Mouse (Mus musculus) adipocyte (in vitro differentiated cells): ENCODE data around the gene Adam10.
A peak's percentile ranks its signal among the peaks of the same experiment; 100 is the strongest.

ENCODE experiments used
- DNase-seq: peaks from one replicate; pipeline ENCODE4 v3.0.0-alpha.2; 2016; ENCODE audit warnings: low spot score

Adam10 gene

DNA sequence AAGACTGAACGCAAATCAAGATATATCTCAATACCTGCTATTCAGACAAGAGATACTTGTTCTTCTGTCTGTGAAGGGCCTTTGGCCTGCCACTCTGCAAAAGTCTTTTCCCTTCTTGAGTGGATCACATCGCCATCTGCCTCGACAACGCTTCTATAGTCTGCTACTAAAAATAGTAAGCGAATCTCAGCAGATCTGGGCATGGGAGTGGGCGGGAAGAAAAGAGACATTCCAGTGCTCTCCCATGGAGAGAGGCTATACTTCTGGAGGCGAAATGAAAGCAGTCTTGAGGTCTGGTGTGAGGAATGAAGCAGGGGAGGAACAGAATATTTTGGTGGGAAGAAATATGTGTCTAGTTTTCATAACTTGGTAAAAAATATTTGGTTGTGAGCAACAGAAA lies 109.9 kb downstream of the Adam10 start:
- no peak for DNase-seq

DNA sequence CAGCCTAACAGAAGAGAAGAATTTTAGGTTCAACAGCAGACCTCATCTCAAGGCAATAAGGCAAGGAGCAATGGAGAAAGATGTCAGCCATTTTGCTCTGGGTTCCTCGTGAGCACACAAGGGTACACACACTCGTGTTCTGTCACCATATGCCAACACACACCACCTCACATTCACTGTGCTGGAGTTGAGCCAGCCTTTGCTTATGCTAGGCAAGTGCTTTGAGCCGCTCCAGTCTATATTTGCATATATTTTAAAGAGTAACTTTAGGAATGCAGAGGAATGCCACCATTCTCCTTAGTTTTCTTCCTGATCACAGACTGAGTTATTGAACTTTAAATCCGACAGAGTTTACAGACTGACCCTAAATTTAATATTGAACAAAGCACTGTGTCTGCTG lies 111.8 kb downstream of the Adam10 start:
- DNase-seq = no peak

DNA sequence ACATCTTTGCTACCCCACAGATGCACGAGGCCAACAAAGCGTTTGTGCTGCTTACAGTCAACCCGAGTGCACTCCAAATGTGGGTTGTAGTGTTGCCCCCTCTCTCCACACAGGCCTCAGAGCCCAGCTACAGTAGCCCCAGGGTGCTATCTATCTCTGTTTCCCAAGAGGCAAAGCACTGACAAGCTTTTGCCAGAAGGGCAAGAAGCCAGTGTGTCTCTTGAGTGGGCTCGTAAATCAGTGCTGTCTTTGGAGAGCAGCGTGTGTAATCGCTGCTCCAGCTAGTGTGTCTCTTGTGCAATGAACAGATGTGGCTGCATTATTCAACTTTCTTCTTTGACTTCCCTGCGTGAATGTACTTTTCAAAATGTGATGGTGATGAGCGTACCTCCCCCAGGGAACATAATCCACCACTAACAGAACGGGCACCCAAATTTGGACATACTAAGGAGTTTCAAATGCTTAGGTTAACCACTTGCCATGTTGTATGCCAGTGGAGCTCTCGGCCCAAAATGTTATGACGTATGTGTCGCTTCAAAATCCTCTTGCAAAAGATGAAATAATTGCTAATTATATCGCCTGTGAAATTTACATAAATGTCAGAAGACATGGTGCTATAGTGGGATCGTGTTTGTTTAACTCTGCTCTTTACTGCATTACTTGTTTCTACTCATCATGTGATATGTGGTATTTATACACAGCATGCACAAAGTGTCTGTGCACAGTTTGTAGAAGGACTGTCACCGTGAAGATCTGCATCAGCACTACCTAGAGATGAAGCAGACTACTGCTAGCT lies 116.0 kb downstream of the Adam10 start:
- DNase-seq = peak; percentile 78

DNA sequence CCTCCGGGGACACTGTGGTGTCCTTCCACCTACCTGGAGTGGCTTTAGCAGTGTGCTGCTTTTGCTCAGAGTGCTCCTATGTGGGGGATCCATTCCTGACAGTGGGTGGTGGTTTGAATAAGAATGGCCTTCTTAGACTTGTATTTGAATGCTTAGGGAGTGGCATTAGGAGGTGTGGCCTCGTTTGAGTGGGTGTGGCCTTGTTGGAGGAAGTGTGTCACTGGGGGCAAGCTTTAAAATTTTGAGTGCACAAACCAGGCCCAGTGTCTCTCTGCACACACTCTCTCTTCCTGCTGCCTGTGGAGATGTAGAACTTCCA lies 116.6 kb downstream of the Adam10 start:
- DNase-seq = no peak

DNA sequence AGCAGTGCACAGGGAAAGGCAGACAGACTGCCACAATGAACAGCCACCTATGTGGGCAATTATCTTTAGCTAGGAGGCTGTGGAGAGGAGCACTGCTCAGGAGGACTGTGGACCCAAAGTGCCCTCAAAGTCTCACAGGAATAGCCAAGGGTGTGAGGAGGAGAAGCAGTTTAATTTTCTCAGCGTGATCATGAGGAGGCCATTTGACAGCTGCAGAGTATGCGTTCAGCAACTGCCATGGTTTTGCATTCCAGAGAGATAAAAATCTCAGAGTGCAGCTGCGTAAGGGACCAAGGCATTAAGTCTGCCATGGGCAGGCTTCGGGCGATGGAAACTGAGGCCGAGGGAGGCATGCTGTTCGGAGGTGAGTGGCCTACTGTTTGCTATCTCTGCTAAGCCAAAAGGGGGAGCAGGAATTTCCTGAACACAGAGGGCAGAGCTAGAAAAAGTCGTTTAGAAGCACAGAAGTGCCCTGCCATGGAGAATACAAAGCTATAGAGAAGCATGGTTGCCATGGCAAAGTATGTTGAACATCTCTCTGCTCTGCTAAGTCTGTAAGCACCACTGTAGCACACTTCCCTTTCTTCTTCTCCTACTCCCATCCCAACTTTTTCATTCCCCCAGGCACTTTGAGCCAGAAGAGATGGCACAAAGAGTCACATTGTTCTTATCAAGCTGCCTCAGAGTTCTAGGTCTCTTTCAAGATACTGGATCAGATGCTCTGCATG lies 122.0 kb downstream of the Adam10 start:
- DNase-seq = no peak

DNA sequence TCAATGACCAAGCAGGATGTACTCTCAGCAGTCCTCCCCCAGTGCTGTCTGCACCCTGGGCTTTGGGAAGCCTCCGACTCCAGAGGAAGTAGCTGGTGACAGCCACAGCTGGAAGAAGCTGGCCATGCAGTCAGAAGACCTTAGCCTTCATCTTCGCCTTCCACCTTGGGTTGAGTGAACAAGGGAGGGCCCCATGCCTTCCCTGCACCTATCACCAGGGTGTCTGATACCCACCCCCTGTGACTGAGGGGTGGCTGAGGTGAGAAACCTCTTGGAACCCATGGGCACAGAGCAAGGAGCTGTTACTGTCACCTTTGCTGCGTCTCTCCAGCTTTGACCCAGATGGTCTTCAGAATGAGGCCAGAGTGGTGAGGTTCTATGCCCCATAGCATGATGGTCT lies 123.0 kb downstream of the Adam10 start:
- DNase-seq = no peak

DNA sequence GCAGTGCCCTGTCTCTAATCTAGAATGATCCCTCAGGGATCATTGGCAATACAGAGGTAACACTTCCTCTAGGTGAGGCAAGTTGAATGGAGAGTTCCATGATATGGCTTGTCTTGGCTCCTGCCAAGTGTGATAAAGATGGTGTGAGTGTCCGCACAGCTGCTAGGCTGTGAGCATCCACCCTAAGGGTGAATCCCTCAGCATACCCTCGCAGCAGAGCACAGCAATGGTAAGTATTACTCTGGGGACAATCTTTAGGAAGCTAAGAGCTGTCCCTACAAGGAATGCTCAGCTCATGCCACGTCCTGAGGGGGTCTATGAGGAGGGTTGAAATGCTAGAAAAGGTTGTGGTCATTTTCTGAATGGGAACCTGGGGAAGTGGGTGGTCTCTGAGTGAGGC lies 124.0 kb downstream of the Adam10 start:
- DNase-seq = no peak

DNA sequence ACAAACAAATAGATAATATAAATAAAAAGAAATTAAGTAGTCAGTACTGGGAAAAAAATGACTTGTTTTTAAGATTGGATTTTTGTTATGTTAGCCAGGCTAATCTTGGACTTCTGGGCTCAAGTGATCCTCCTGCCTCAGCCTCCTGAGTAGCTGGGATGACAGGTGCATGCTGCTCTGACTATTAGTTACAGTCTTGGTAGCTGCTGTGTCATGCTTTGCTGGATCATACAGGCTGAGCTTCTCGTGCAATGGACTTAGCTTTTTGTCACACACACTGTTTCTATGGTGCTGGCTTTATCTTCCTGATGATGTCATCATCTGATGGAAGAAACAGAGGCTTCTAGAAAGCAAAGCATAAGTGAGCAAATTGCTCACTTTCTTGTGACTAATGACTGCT lies 127.3 kb downstream of the Adam10 start:
- DNase-seq = no peak

DNA sequence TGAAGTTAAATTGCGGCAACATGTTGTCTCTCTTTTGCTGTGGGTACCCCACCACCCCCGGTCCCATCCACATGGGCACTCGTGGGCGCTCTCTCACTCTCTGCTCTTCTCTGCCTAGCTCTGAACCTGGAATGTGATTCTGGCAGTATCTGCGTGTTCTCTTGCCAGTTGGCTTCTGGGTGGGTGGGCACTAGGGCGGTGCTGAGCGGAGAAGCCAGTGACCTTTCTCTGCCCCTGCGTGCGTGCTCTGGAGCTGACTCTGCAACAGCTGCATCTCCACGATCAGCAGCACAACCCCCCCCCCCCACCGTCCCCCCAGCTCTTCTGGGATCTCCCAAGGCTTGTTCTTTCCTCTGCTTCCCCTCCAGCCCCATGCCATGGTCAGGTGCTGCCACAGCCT lies 128.9 kb downstream of the Adam10 start:
- no peak for DNase-seq

DNA sequence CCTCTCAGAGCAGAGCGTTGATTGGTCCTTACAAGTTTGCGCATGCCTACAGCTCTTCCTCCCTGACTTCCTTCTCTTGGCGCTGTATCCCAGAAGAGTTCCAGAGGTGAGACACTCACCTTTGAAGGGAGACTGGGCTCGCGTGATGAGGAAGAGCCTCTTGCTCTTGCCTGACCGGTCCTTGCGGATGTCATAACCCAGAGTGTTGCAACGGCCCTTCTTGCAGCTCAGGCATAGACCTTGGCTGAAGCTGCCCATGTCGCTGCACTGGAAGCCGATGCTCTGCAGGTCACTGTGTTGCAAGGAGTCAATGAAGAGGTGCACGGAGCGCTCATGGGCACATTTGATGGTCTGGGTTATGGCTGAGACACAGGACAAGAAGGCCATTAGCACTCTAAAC lies 133.8 kb downstream of the Adam10 start:
- no peak for DNase-seq

DNA sequence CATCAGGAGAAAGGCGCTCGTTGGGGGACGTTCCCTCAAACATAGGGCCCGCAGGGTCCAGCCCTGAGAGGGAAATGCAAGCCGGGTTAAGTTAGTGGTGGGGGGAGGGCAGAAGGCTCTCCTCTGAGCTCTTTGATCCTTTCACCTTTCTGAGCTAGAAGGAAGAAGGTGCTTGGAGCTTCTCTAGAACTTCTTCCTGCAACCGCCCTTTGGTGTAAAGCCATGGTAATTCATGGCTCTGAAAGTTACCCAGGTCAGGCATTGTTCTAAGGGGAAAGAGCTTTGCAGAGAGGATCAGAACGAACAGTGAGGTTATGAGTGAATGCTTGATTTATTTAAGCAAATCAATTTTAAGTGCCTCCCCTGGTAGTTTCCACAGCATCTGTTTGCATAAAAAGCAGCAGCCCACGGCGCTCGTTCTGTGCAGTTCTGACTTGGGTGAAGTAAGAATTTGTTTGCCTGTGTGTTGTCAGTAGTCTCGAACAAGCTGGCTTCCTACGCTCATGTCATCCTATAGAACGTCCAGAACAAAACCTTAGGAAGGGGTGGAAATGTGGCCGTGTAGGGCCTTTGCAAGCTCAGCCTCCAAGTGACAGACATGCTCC lies 138.0 kb downstream of the Adam10 start:
- no peak for DNase-seq

DNA sequence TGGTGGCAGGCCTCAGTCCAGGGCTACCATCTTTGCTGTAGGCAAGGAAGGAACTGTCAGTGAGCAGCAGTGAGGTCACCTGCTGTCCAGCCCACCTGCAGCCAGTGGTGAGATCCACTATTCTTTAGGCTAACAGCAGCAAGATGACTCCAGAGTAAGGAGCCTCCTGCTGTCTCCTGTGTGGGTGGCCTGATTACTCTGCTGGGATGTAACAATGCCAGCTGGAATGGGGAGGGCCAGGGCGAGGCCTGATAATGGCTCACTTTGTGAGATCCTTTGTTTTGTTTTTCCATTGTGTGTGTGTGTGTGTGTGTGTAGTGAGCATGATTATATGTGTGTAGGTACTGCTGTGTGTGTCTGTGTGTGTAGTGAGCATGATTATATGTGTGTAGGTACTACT lies 138.6 kb downstream of the Adam10 start:
- no peak for DNase-seq

DNA sequence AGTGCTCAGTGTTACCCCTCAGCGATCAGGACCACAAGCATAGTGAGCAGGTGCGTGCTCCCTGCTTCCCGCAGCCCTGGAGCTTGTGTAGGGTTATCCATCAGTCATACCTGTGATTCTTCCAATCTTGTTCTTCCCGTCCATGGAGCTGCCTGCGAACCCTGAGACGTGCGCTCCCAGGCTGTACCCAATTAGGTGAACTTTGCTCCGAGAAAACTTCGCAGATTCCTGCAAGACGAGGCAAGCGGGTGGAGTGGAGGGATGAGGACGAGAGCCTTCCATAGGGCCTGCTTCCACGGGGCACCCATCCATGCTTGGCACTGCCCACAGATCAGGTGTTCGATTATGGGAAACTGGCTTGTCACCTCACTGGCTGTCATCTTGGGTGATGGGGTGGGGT lies 139.9 kb downstream of the Adam10 start:
- no peak for DNase-seq

DNA sequence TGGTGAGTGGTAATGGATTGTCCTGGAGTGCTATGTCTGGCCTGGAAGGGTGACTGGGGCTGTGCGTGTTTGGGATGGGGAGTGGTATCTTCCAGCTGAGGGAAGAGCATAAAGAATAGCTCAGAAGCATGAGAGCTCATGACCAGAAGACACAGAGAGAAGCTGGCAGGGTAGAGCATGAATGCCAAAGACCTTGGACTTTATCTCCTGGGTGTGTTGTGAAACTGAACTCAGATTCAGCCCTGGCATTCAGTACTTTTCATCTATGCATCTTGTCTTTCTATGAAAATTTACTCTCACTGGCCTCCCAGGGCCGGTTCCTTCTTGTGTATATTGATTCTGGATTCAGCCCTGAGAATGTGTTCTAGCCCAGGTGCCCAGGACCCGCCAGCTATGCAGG lies 145.3 kb downstream of the Adam10 start:
- DNase-seq = no peak

DNA sequence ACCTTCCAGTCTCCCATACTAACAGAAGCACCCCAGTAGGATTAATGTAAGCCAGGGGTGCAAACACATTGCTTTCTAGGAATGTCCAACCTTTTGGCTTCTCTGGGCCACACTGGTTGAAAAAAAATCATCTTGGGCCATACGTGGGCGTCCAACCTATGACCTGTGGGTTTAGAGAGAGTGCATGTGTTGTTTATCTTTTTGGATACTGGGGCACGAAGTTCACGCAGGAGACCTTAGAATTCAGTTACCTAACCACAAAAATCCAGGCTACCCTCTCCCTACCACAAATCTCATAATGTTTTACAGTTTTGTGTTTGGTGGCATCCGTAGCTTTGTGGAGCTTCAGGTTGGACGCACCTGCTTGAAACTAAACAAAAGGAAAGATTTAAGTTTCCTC lies 149.1 kb downstream of the Adam10 start:
- DNase-seq = no peak
